Mouse (Mus musculus) brain, embryonic 14.5 days (tissue): ENCODE measurements around the gene 1700023F06Rik.

Source experiments
- CTCF ChIP-seq: fragments of 200-500 bp; IDR thresholded peaks from 2 replicates; pipeline ENCODE4 v1.5.1; 2012; ENCODE audit warnings: inconsistent platforms, mild to moderate bottlenecking, moderate library complexity, borderline replicate concordance; ENCODE audit not compliant: insufficient read depth, insufficient read length; ENCODE audit errors: extremely low read depth
- POLR2A ChIP-seq: fragments of 200-500 bp; IDR thresholded peaks from 2 replicates; pipeline ENCODE4 v1.6.1; 2012; ENCODE audit warnings: mild to moderate bottlenecking, inconsistent platforms, borderline replicate concordance; ENCODE audit not compliant: poor library complexity, insufficient read depth, insufficient read length, severe bottlenecking; ENCODE audit errors: extremely low read depth

DNA sequence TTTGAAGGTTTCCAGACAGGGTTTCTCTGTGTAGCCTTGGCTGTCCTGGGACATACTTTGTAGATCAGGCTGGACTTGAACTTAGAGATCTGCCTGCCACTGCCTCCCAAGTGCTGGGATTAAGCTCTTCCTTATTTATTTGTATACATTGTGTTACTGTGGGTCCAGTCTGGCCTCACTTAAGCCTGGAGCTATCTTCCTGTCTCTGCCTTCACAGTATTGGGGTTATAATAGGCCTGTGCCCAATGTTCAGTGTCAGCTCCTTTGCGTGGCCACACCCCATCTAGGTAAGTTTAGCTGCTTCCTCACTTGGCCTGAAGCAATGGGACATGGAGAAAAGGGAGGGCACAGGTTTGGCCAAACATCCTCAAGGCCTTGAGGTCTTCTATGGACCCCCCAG lies 31.8 kb downstream of the 1700023F06Rik start:
- TF ChIP-seq POLR2A: no peak
- no peak for TF ChIP-seq CTCF
